Mouse (Mus musculus) CD4-positive, CD25-positive, alpha-beta regulatory T cell, adult 4 months (primary cell): Measurements from ENCODE around the gene Tcn2. TPM values are rescaled to one million over a fixed set of nuclear protein-coding genes. Genes with fewer than 3 reads are reported as not detected.

Experiments
- ATAC-seq: one replicate; pipeline ENCODE4 v1.8.0; 2017
- polyA plus RNA-seq, 2 experiments: library from polyadenylated mRNA; unstranded; fragments of 100-300 nt; shearing (Covaris generic); gene quantifications; one replicate each; pipeline ENCODE4 v1.2.1; 2017

Gene Tcn2
- polyA plus RNA-seq, 2 experiments from 2014 or later = 28.0 to 31.2 TPM

- ATAC-seq = peak; percentile 98
Measured at GRCm38 (mm10) chr11:3894406-3895281, 37.3 kb downstream of the Tcn2 start, which contains the start of the genes 4921536K21Rik and Dusp18. 4921536K21Rik (minus strand) TSS chr11:3895098. Dusp18 (plus strand) TSS chr11:3895240.

- no peak for ATAC-seq
Measured at GRCm38 (mm10) chr11:3893970-3894369, 38.0 kb downstream of the Tcn2 start.

- ATAC-seq = no peak
Measured at GRCm38 (mm10) chr11:3887331-3887730, 44.6 kb downstream of the Tcn2 start.

- no peak for ATAC-seq
Measured at GRCm38 (mm10) chr11:3883711-3884110, 48.2 kb downstream of the Tcn2 start.

- ATAC-seq = no peak
Measured at GRCm38 (mm10) chr11:3879836-3880235, 52.1 kb downstream of the Tcn2 start.

GRCm38 (mm10) chr11:3878660-3879059 lies 53.3 kb downstream of the Tcn2 start:
- ATAC-seq = no peak

GRCm38 (mm10) chr11:3876419-3876818 lies 55.5 kb downstream of the Tcn2 start:
- ATAC-seq = no peak

Other genes starting within 250 kb of the Tcn2 start
- gene Osbp2, start 68.3 kb downstream of the Tcn2 start, polyA plus RNA-seq = not detected
- not detected for gene 4921536K21Rik, start 37.1 kb downstream of the Tcn2 start, polyA plus RNA-seq
- under 1 TPM; 0.36 to 0.63 TPM for gene Dusp18, start 36.9 kb downstream of the Tcn2 start, polyA plus RNA-seq
- 1 to 10 TPM in 1 of 2 experiments, under 1 TPM in 1; 0.75 to 2.2 TPM for gene Slc35e4, start 17.5 kb downstream of the Tcn2 start, polyA plus RNA-seq
- gene Pes1, start 31.8 kb upstream of the Tcn2 start, polyA plus RNA-seq = 100 to 1,000 TPM in 1 of 2 experiments, 10 to 100 TPM in 1; 82.0 to 111 TPM
- gene 4930556J24Rik, start 44.6 kb upstream of the Tcn2 start, polyA plus RNA-seq = not detected
- not detected for gene Gal3st1, start 51.5 kb upstream of the Tcn2 start, polyA plus RNA-seq
- not detected for gene Sec14l4, start 99.3 kb upstream of the Tcn2 start, polyA plus RNA-seq
- gene Sec14l3, start 132.7 kb upstream of the Tcn2 start, polyA plus RNA-seq = not detected
- gene Mtfp1, start 163.3 kb upstream of the Tcn2 start, polyA plus RNA-seq = 1 to 10 TPM; 1.2 to 1.8 TPM
- gene Sec14l2, start 191.3 kb upstream of the Tcn2 start, polyA plus RNA-seq = 1 to 10 TPM in 1 of 2 experiments, under 1 TPM in 1; 0.71 to 3.8 TPM
- gene Rnf215, start 203.0 kb upstream of the Tcn2 start, polyA plus RNA-seq = 10 to 100 TPM in 1 of 2 experiments, 1 to 10 TPM in 1; 7.3 to 11.2 TPM
- gene Ccdc157, start 228.1 kb upstream of the Tcn2 start, polyA plus RNA-seq = 1 to 10 TPM; 2.7 to 3.0 TPM
- 10 to 100 TPM; 57.5 to 68.2 TPM for gene Sf3a1, start 228.2 kb upstream of the Tcn2 start, polyA plus RNA-seq